Mouse (Mus musculus) bone marrow, adult 2 months (tissue): ENCODE measurements around the gene Lztr1.

Experiments used
- CTCF ChIP-seq: fragments of 200-500 bp; IDR thresholded peaks from 2 replicates; pipeline ENCODE4 v1.5.1; 2011; ENCODE audit warnings: low read length, control low read depth; ENCODE audit not compliant: control insufficient read depth, insufficient read depth
- POLR2A ChIP-seq: fragments of 200-500 bp; IDR thresholded peaks from 2 replicates; pipeline ENCODE4 v1.6.1; 2011; ENCODE audit warnings: low read depth, mild to moderate bottlenecking, control low read depth, low read length, borderline replicate concordance; ENCODE audit not compliant: control insufficient read depth

DNA sequence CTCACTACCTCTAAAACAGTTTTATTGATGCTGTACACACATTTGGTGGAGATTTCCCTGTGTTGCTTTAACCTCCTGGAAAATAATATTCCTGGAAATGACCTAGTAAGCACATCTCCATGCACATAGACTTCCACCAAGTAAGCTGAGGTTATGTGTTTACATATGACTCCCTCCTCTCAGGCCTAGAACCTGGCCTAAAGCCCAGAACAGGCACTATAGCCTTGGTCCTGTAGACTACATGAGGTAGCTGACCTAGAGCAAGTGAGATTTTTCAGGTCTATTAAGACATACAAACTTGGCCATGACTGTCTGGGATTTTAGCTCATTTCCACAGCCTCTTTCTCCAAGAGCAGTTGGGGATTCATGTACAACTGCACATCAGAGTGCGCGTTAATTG lies 1.7 kb downstream of the Lztr1 start:
- TF ChIP-seq CTCF (no peak), POLR2A (no peak)
